Mouse (Mus musculus): Measurements from ENCODE around the gene Smn1. TPM values are rescaled to one million over a fixed set of nuclear protein-coding genes. Genes with fewer than 3 reads are reported as not detected.

Gene Smn1
- 20.9 and 33.1 TPM in 2 replicates for total RNA-seq (2014; rRNA removed)
- polyA plus RNA-seq (2015; fragmentation: Nextera tagmentation; extraction: Ambion mirVana), result 44.9 and 46.2 TPM in 2 replicates

- peak; percentile 98 for ATAC-seq (ENCODE audit: low FRiP score)
Measured at GRCm38 (mm10) chr13:100124423-100125257, at the start of gene Smn1. Gene Smn1 (plus strand): TSS chr13:100124852.

GRCm38 (mm10) chr13:100098808-100099207 is 25.8 kb upstream of the Smn1 start:
- ATAC-seq (ENCODE audit: low FRiP score), result no peak
- H3K9me3 ChIP-seq (ENCODE audit: low read length), result no peaks in the 10 kb centered on the region
- no peaks in the 10 kb centered on the region for H3K27me3 ChIP-seq (ENCODE audit: insufficient read depth, low read length)
- H3K27ac ChIP-seq (ENCODE audit: low read depth, low read length), result no peak overlapping the region
- peaks cover 6% of the 10 kb centered on the region; the same call in 1 of the 2 replicates for H3K4me1 ChIP-seq (ENCODE audit: insufficient read depth, low read length)
- TF ChIP-seq CTCF (IDR thresholded peaks at IDR 0.05), result no peak
- H3K4me2 ChIP-seq (ENCODE audit: low read depth, low read length, poor library complexity, severe bottlenecking), result no peak overlapping the region
- H3K36me3 ChIP-seq (ENCODE audit: insufficient read depth, low read length), result peaks cover 21% of the 10 kb centered on the region
- DNase-seq (ENCODE audit: low spot score), result no peak
- no peak overlapping the region for H3K4me3 ChIP-seq (ENCODE audit: low read depth, low read length)
- H3K9ac ChIP-seq (replicated peaks; ENCODE audit: low read length, poor library complexity, severe bottlenecking), result no peak overlapping the region
- WGBS, result 95% methylated on average over 6 of the region's 6 CpGs

More at GRCm38 (mm10) chr13:100124423-100125257, at the start of gene Smn1:
- no peaks in the 10 kb centered on the region for H3K9me3 ChIP-seq (ENCODE audit: low read length)
- H3K27me3 ChIP-seq (ENCODE audit: insufficient read depth, low read length), result no peaks in the 10 kb centered on the region
- no peak; the same call in 1 of the 2 replicates for TF ChIP-seq CTCF (IDR thresholded peaks at IDR 0.05)
- peak; percentile 97 for DNase-seq (ENCODE audit: low spot score)
- H3K4me1 ChIP-seq (ENCODE audit: insufficient read depth, low read length), result peaks cover 7% of the 10 kb centered on the region; the same call in 1 of the 2 replicates
- H3K27ac ChIP-seq (ENCODE audit: low read depth, low read length), result peak within 1 kb of the TSS; percentile 73
- peak within 1 kb of the TSS; percentile 84 for H3K9ac ChIP-seq (replicated peaks; ENCODE audit: low read length, poor library complexity, severe bottlenecking)
- peak within 1 kb of the TSS; percentile 97 for H3K4me3 ChIP-seq (ENCODE audit: low read depth, low read length)
- WGBS, result 4% methylated on average over 42 of the region's 42 CpGs
- peaks cover 17% of the 10 kb centered on the region for H3K36me3 ChIP-seq (ENCODE audit: insufficient read depth, low read length)
- peak within 1 kb of the TSS; percentile 91 for H3K4me2 ChIP-seq (ENCODE audit: low read depth, low read length, poor library complexity, severe bottlenecking)

- peak overlapping the region; percentile 80 for H3K4me2 ChIP-seq (ENCODE audit: low read depth, low read length, poor library complexity, severe bottlenecking)
- TF ChIP-seq CTCF (IDR thresholded peaks at IDR 0.05), result no peak
- WGBS, result 8% methylated on average over 15 of the region's 15 CpGs
- H3K9me3 ChIP-seq (ENCODE audit: low read length), result no peaks in the 10 kb centered on the region
- H3K4me3 ChIP-seq (ENCODE audit: low read depth, low read length), result peak overlapping the region; percentile 79
- H3K36me3 ChIP-seq (ENCODE audit: insufficient read depth, low read length), result 0 out of 2 replicates have a peak, but pooled peaks cover 2% of the 10 kb centered on the region
- DNase-seq (ENCODE audit: low spot score) (peak; percentile 1), ATAC-seq (ENCODE audit: low FRiP score) (no peak; the same call in 1 of the 2 replicates)
- peaks cover 6% of the 10 kb centered on the region for H3K4me1 ChIP-seq (ENCODE audit: insufficient read depth, low read length)
- H3K27me3 ChIP-seq (ENCODE audit: insufficient read depth, low read length), result no peaks in the 10 kb centered on the region
- peak overlapping the region; percentile 73 for H3K9ac ChIP-seq (replicated peaks; ENCODE audit: low read length, poor library complexity, severe bottlenecking)
- peak overlapping the region; percentile 64 for H3K27ac ChIP-seq (ENCODE audit: low read depth, low read length)
Measured at GRCm38 (mm10) chr13:100103052-100103658, 21.5 kb upstream of the Smn1 start.

DNA sequence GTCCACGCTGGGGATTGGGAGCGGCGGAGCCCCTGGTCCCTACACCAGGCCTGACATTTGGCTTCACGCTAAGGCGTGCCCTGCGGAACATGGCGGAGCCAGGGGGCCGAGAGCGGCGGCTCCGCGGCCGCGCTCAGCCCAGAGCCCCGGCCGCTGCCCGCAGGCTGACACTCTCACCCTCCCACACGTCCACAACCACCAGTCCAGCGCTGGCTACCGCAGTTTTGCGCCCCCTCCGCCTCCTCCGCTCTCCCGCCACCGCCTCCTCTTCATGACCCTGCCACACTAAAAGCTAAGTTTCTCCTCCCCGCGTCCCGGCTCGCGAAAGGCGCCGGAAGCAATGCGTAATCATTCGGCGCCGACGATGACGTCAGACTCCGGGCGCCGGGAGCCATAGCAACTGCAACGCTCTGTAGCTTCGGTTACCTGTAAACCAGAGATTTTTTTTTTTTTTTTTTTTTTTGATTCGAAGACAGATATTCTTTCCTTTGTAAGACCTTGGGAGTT is 20.9 kb upstream of the Smn1 start, which contains the start of gene Bdp1:
Bdp1 (minus strand) TSS at position 323 of the 507 bp plus-strand sequence.
- Histone ChIP-seq H3K9me3 (ENCODE audit: low read length) (no peaks in the 10 kb centered on the region), H3K4me2 (ENCODE audit: low read depth, low read length, poor library complexity, severe bottlenecking) (peak within 1 kb of the TSS; percentile 80), H3K4me3 (ENCODE audit: low read depth, low read length) (peak within 1 kb of the TSS; percentile 79), H3K4me1 (ENCODE audit: insufficient read depth, low read length) (peaks cover 6% of the 10 kb centered on the region), H3K27me3 (ENCODE audit: insufficient read depth, low read length) (no peaks in the 10 kb centered on the region), H3K36me3 (ENCODE audit: insufficient read depth, low read length) (no peaks in the 10 kb centered on the region), H3K27ac (ENCODE audit: low read depth, low read length) (peak within 1 kb of the TSS; percentile 64), H3K9ac (replicated peaks; ENCODE audit: low read length, poor library complexity, severe bottlenecking) (peak within 1 kb of the TSS; percentile 73)
- ATAC-seq (ENCODE audit: low FRiP score) (peak; percentile 81), DNase-seq (ENCODE audit: low spot score) (peak; percentile 95)
- WGBS, result under 1% methylated on average over 43 of the region's 44 CpGs
- TF ChIP-seq CTCF (IDR thresholded peaks at IDR 0.05), result no peak

DNA sequence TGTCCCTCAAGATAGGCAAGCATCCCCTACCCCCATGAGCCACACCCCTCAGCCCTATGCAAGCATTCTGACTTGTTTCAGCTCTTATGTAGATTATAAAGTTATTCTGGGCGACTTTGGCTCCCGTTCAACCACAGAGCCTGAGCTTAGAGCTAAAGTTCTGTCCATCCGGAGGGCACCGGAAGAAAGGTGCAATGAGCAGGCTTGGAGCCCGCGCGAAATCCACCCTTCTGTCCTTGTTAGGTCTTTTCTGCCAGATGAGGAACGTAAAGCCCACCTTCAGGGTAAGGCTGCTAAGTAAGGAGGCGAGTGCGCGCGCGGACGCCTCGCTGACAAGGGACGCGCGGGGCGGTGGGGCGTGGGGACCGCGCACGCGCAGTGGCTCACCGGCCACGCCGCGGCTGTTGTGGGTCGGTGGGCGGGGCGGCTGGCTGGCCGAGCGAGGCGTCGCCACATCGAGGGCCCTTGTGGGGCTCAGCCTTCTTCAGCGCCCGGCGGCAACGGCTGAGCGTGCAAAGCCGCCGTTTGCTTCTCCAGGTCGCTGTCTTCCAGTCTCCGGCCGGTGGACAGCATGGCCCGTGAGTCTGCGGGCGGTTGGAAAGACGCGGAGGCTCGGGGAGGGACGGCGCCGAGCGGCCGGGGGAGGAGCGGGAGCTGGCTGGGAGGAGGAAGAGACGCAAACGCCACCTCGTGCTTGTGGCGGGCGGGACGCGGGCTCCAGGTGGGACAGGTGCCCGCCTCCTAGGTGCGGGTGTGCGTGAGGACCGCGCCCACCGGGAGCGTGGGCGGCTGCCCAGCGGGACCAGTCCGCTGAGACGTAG is 16.8 kb upstream of the Smn1 start, which contains the start of gene Serf1:
Serf1 (plus strand) TSS at position 361 of the 821 bp plus-strand sequence.
- no peaks in the 10 kb centered on the region for H3K27me3 ChIP-seq (ENCODE audit: insufficient read depth, low read length)
- H3K9me3 ChIP-seq (ENCODE audit: low read length), result no peaks in the 10 kb centered on the region
- ATAC-seq (ENCODE audit: low FRiP score) (peak; percentile 77), DNase-seq (ENCODE audit: low spot score) (peak; percentile 81)
- H3K4me3 ChIP-seq (ENCODE audit: low read depth, low read length), result peak within 1 kb of the TSS; percentile 88
- H3K4me2 ChIP-seq (ENCODE audit: low read depth, low read length, poor library complexity, severe bottlenecking), result peak within 1 kb of the TSS; percentile 88
- peak within 1 kb of the TSS; percentile 78 for H3K9ac ChIP-seq (replicated peaks; ENCODE audit: low read length, poor library complexity, severe bottlenecking)
- H3K4me1 ChIP-seq (ENCODE audit: insufficient read depth, low read length), result no peaks in the 10 kb centered on the region; the same call in 1 of the 2 replicates
- no peaks in the 10 kb centered on the region; the same call in 1 of the 2 replicates for H3K36me3 ChIP-seq (ENCODE audit: insufficient read depth, low read length)
- 1% methylated on average over 66 of the region's 76 CpGs for WGBS
- peak within 1 kb of the TSS; percentile 51; the same call in 1 of the 2 replicates for H3K27ac ChIP-seq (ENCODE audit: low read depth, low read length)
- no peak for TF ChIP-seq CTCF (IDR thresholded peaks at IDR 0.05)
